Mouse (Mus musculus): Measurements from ENCODE around the gene Exoc6b.

DNA sequence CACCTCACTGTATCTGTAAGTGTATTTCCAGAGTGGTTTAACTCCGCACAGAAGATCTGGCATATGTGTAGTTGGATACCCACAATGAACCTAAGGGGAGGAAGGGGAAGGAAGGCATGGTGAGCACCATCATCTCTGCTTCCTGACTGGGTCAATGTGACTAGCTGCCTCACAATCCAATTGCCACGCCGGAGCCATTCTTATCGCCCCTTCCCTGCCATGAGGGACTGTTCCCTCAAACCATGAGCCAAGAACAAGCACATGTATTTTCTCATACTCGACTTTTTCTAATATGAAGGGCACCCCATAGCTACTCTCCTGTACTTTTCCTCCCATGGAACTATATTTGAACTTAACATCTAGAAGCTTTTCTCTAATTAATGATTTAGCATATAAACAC is 440.5 kb downstream of the Exoc6b start:
- TF ChIP-seq MAFK (IDR thresholded peaks at IDR 0.05; ENCODE audit: insufficient read depth, low read depth, low read length) (no peak), HCFC1 (IDR thresholded peaks at IDR 0.05; ENCODE audit: borderline replicate concordance, insufficient read depth, low read length) (no peak), ZNF384 (IDR thresholded peaks at IDR 0.05; ENCODE audit: low read depth, low read length) (no peak)

All from ES-E14 (cell line).